Mouse (Mus musculus) spleen, adult 2 months (tissue): ENCODE results near the gene Rnf4. TPM values are rescaled to one million over a fixed set of nuclear protein-coding genes. Genes with fewer than 3 reads are reported as not detected.
A peak's percentile ranks its signal among the peaks of the same experiment; 100 is the strongest.

Experiments
- DNase-seq, 2 experiments: peaks; one replicate each; pipeline versions ENCODE4 v3.0.0 to v3.0.0-alpha.2; 2012 to 2021; ENCODE audit warnings: low spot score in 2 of 2, low read depth in 1 of 2
- H3K27ac ChIP-seq: fragments of 200-500 bp; 2 replicates; pipeline ENCODE4 v1.5.1; 2012; ENCODE audit warnings: low read length, inconsistent platforms; ENCODE audit not compliant: insufficient read depth
- H3K27me3 ChIP-seq: fragments of 200-500 bp; 2 replicates; pipeline ENCODE4 v1.6.1; 2012; ENCODE audit warnings: mild to moderate bottlenecking, moderate library complexity, low read length, inconsistent platforms; ENCODE audit not compliant: control insufficient read depth, insufficient read depth
- H3K36me3 ChIP-seq: fragments of 200-500 bp; 2 replicates; pipeline ENCODE4 v1.6.1; 2012; ENCODE audit warnings: mild to moderate bottlenecking, low read length, inconsistent platforms; ENCODE audit not compliant: control insufficient read depth, insufficient read depth
- H3K4me1 ChIP-seq: fragments of 200-500 bp; 2 replicates; pipeline ENCODE4 v1.6.1; 2011; ENCODE audit warnings: inconsistent platforms; ENCODE audit not compliant: control insufficient read depth, insufficient read depth, insufficient read length
- H3K4me3 ChIP-seq: fragments of 200-500 bp; 2 replicates; pipeline ENCODE4 v1.5.1; 2011; ENCODE audit warnings: mild to moderate bottlenecking, inconsistent platforms; ENCODE audit not compliant: insufficient read depth, insufficient read length; ENCODE audit errors: extremely low read depth
- CTCF ChIP-seq: fragments of 200-500 bp; IDR thresholded peaks from 2 replicates; pipeline ENCODE4 v1.5.1; 2011; ENCODE audit warnings: mild to moderate bottlenecking, inconsistent platforms; ENCODE audit not compliant: insufficient read depth, insufficient read length, insufficient replicate concordance; ENCODE audit errors: extremely low read depth
- POLR2A ChIP-seq: fragments of 200-500 bp; IDR thresholded peaks from 2 replicates; pipeline ENCODE4 v1.6.1; 2011; ENCODE audit warnings: low read depth, low read length, inconsistent platforms
- WGBS: fragments of 180-500 bp; shearing (Covaris S2); methylation state at CpG from one replicate; pipeline ENCODE4 v1.1.7; 2018; 5-methylcytosine and 5-hydroxymethylcytosine counted together
- polyA plus RNA-seq: library from polyadenylated mRNA; depleted of rRNA; stranded (reverse); fragments of >200 nt; gene quantifications from 2 replicates; pipeline ENCODE4 v1.2.3, GENCODE M21; 2012

The Rnf4 gene
- polyA plus RNA-seq, 1 experiment = 37.8 TPM

GRCm38 (mm10) chr5:34369341-34370021 lies 33.4 kb downstream of the Rnf4 start, which contains the start of gene Fam193a:
TSS of gene Fam193a (plus strand) at chr5:34369933.
- H3K4me3 ChIP-seq = peak within 1 kb of the TSS; percentile 86
- no peaks in the 10 kb centered on the region for H3K36me3 ChIP-seq
- no peaks in the 10 kb centered on the region for H3K4me1 ChIP-seq
- TF ChIP-seq POLR2A (0 out of 2 replicates have a peak, but pooled peaks have one; percentile 22), CTCF (no peak)
- no peaks in the 10 kb centered on the region for H3K27me3 ChIP-seq
- H3K27ac ChIP-seq = peak within 1 kb of the TSS; percentile 76
- WGBS = 1% methylated on average over 57 of the region's 64 CpGs
- DNase-seq = peak; percentile 90 to 98

DNA sequence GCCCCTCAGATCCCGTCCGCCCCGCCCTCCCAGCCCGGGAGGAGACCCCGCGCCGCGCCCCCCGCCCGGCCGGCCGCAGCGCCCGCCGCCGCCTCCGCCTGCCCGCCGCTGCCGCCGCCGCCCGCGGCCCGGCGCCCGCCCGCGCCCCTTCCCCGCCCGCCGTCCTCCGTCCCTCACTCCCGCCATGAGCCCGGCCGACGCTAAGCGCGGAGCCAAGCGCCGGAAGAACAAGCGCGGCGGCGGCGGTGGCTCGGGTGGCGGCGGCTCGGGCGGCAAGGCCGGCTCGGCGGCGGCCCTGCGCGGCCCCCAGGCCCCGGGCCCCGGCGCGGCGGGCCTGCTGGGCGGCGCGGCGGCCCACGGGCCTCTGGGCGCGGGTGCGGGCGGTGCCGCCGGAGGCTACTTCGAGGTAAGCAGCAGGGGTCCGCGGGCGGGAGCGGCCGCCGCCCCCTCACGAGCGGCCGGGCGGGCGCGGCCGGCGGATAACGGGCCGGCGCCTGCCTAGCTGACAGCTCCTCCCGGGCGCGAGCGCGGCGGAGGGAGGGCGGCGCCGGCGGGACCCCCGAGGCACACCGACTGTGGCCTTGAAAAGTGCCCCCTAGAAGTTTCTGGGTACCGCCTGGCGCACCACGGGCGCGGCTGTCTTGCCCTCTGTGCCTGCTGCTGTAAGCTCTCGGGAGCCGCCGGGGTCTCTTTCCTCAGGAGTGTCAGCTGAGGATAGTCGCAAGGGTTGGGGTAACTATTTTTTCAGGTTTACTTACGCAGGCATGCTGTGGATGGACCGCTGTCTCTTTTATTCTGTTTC lies 34.1 kb downstream of the Rnf4 start:
- H3K36me3 ChIP-seq = no peaks in the 10 kb centered on the region
- peak overlapping the region; percentile 64 for H3K4me3 ChIP-seq
- peak in 1 of 2 experiments; percentile 22 for DNase-seq
- 4% methylated on average over 89 of the region's 114 CpGs for WGBS
- no peaks in the 10 kb centered on the region for H3K4me1 ChIP-seq
- no peak overlapping the region for H3K27ac ChIP-seq
- TF ChIP-seq CTCF = no peak
- no peak for TF ChIP-seq POLR2A
- no peaks in the 10 kb centered on the region for H3K27me3 ChIP-seq

DNA sequence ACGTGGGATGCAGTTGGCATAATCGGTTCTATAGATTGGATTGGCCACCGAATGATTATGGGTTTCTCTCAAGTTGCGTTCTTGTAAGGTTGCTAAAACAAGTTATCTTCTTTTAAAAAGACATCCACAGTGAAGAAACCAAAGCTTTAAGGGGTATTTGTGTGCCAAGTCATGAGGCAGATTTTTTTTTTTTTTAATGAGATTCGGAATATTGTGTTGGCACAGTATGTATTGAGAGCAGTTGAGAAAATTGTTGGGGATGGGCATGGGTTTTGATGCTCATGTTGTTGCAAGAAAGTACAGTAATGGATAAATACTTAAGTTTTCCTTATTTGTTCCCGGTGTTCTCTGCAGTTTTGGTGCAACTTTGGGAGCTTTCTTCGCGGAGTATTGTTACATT lies 34.8 kb downstream of the Rnf4 start:
- Histone ChIP-seq H3K27me3 (no peaks in the 10 kb centered on the region), H3K36me3 (no peaks in the 10 kb centered on the region), H3K27ac (no peak overlapping the region), H3K4me1 (no peaks in the 10 kb centered on the region), H3K4me3 (peak overlapping the region; percentile 64)
- TF ChIP-seq CTCF = no peak
- TF ChIP-seq POLR2A = no peak
- no peak for DNase-seq
- 36% methylated on average over 8 of the region's 8 CpGs for WGBS

GRCm38 (mm10) chr5:34372141-34372540 lies 36.1 kb downstream of the Rnf4 start:
- no peak for TF ChIP-seq POLR2A
- no peak for TF ChIP-seq CTCF
- no peaks in the 10 kb centered on the region for H3K27me3 ChIP-seq
- no peaks in the 10 kb centered on the region for H3K4me1 ChIP-seq
- H3K4me3 ChIP-seq = no peak overlapping the region
- no peaks in the 10 kb centered on the region for H3K36me3 ChIP-seq
- no peak for DNase-seq
- H3K27ac ChIP-seq = no peak overlapping the region

GRCm38 (mm10) chr5:34372541-34372940 lies 36.5 kb downstream of the Rnf4 start:
- Histone ChIP-seq H3K4me3 (no peak overlapping the region), H3K27me3 (no peaks in the 10 kb centered on the region), H3K27ac (no peak overlapping the region), H3K36me3 (no peaks in the 10 kb centered on the region), H3K4me1 (no peaks in the 10 kb centered on the region)
- DNase-seq = no peak
- TF ChIP-seq POLR2A (no peak), CTCF (no peak)

DNA sequence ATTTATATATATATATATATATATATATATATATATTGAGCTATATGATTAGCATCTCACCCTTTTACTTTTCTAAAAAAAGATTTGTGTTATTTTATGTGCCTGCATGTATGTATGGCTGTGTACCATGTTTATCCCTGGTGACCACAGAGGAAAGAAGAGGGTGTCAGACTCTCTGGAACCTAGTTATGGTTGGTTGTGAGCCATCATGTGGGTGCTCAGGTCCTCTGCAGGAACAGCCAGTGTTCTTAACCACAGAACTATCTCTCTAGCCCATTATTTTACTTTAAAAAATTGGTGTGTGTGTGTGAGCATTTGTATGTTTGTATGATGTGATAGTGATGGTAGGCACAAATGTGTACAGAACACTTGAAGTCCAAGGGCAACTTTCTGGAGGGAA lies 42.7 kb downstream of the Rnf4 start:
- no peaks in the 10 kb centered on the region for H3K27me3 ChIP-seq
- no peaks in the 10 kb centered on the region for H3K36me3 ChIP-seq
- no peaks in the 10 kb centered on the region for H3K4me1 ChIP-seq
- no peak overlapping the region for H3K4me3 ChIP-seq
- TF ChIP-seq POLR2A = no peak
- no peak for TF ChIP-seq CTCF
- no peak for DNase-seq
- H3K27ac ChIP-seq = no peak overlapping the region

DNA sequence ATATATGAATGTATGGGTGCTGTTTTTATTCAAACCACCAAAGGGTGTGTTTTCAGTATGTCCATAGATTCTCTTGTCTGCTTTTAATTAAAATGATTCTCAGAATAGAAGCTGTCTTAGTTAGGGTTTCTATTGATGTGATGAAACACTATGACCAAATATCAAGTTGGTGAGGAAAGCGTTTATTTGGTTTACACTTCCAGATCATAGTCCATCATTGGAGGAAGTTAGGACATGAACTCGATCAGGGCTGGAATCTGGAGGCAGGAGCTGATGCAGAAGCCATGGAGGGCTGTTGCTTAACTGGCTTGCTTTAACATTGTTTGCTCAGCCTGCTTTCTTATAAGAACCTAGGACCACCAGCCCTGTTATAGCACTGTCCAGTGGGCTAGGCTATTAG lies 45.6 kb downstream of the Rnf4 start:
- H3K27me3 ChIP-seq = no peaks in the 10 kb centered on the region
- WGBS = 86% methylated on average over 2 of the region's 2 CpGs
- no peak for DNase-seq

More for the DNA sequence above, 45.6 kb downstream of the Rnf4 start:
- TF ChIP-seq CTCF = no peak
- TF ChIP-seq POLR2A = no peak
- Histone ChIP-seq H3K36me3 (no peaks in the 10 kb centered on the region), H3K4me3 (no peak overlapping the region), H3K27ac (no peak overlapping the region), H3K4me1 (no peaks in the 10 kb centered on the region)
